Mouse (Mus musculus): ENCODE data around the gene Cox6a2. TPM values are rescaled to one million over a fixed set of nuclear protein-coding genes. Genes with fewer than 3 reads are reported as not detected.
"Not testable (repeated sequence)": the region's sequence is repeated elsewhere in the genome, so short reads cannot be mapped to it uniquely, and the experiment has no call there.

Gene Cox6a2
- total RNA-seq, 4 experiments from 2014 or later: 1,058 to 1,573 (median 1,397) TPM

- no peak for DNase-seq (ENCODE audit: low spot score in 2 of 2)
Measured at GRCm38 (mm10) chr7:128235481-128235880, 29.3 kb upstream of the Cox6a2 start.

GRCm38 (mm10) chr7:128234796-128235195 lies 28.6 kb upstream of the Cox6a2 start:
- no peak for DNase-seq (ENCODE audit: low spot score in 2 of 2)

- DNase-seq (ENCODE audit: low spot score in 2 of 2): no peak
Measured at GRCm38 (mm10) chr7:128231741-128232140, 25.6 kb upstream of the Cox6a2 start.

- DNase-seq (ENCODE audit: low spot score in 2 of 2): no peak
Measured at GRCm38 (mm10) chr7:128220936-128221335, 14.7 kb upstream of the Cox6a2 start.

GRCm38 (mm10) chr7:128219952-128220351 lies 13.8 kb upstream of the Cox6a2 start:
- no peak for DNase-seq (ENCODE audit: low spot score in 2 of 2)

GRCm38 (mm10) chr7:128209826-128210225 lies 3.6 kb upstream of the Cox6a2 start:
- no peak for DNase-seq (ENCODE audit: low spot score in 2 of 2)

- DNase-seq (ENCODE audit: low spot score in 2 of 2): no peak
Measured at GRCm38 (mm10) chr7:128208187-128208586, 2.0 kb upstream of the Cox6a2 start.

- DNase-seq (ENCODE audit: low spot score in 2 of 2): peak; percentile 12 to 24
Measured at GRCm38 (mm10) chr7:128205695-128206094, 492 bp downstream of the Cox6a2 start.

- no peak for DNase-seq (ENCODE audit: low spot score in 2 of 2)
Measured at GRCm38 (mm10) chr7:128204179-128204578, 2.0 kb downstream of the Cox6a2 start.

GRCm38 (mm10) chr7:128203071-128203470 lies 3.1 kb downstream of the Cox6a2 start:
- no peak for DNase-seq (ENCODE audit: low spot score in 2 of 2)

- no peak for DNase-seq (ENCODE audit: low spot score in 2 of 2)
Measured at GRCm38 (mm10) chr7:128201607-128202006, 4.6 kb downstream of the Cox6a2 start.

GRCm38 (mm10) chr7:128181691-128182090 lies 24.5 kb downstream of the Cox6a2 start:
- no peak for DNase-seq (ENCODE audit: low spot score in 2 of 2)

- DNase-seq (ENCODE audit: low spot score in 2 of 2): no peak
Measured at GRCm38 (mm10) chr7:128180546-128180945, 25.6 kb downstream of the Cox6a2 start.

- DNase-seq (ENCODE audit: low spot score in 2 of 2): no peak
Measured at GRCm38 (mm10) chr7:128180126-128180525, 26.1 kb downstream of the Cox6a2 start.

- no peak for DNase-seq (ENCODE audit: low spot score in 2 of 2)
Measured at GRCm38 (mm10) chr7:128178385-128178784, 27.8 kb downstream of the Cox6a2 start.

- DNase-seq (ENCODE audit: low spot score in 2 of 2): no peak
Measured at GRCm38 (mm10) chr7:128169996-128170395, 36.2 kb downstream of the Cox6a2 start.

- no peak for DNase-seq (ENCODE audit: low spot score in 2 of 2)
Measured at GRCm38 (mm10) chr7:128166391-128166790, 39.8 kb downstream of the Cox6a2 start.

- no peak for DNase-seq (ENCODE audit: low spot score in 2 of 2)
Measured at GRCm38 (mm10) chr7:128164001-128164400, 42.2 kb downstream of the Cox6a2 start.

GRCm38 (mm10) chr7:128158688-128159354 lies 47.4 kb downstream of the Cox6a2 start:
- not testable (repeated sequence) for DNase-seq (ENCODE audit: low spot score in 2 of 2)

Measured in gastrocnemius, adult 8-10 months (tissue).